Mouse (Mus musculus): ENCODE results near the gene Ube2l6. TPM values are rescaled to one million over a fixed set of nuclear protein-coding genes. Genes with fewer than 3 reads are reported as not detected.
A peak's percentile ranks its signal among the peaks of the same experiment; 100 is the strongest.

Ube2l6 gene
- polyA plus RNA-seq (2014; fragmentation: Nextera tagmentation; extraction: Ambion mirVana): 11.7 and 19.5 TPM in 2 replicates

GRCm38 (mm10) chr2:84798493-84798921, at the start of gene Ube2l6:
Gene Ube2l6 (plus strand): TSS chr2:84798828.
- ATAC-seq (ENCODE audit: low FRiP score, low TSS enrichment): peak; percentile 73
- Histone ChIP-seq H3K4me3 (replicated peaks; ENCODE audit: low read depth, low read length) (peak within 1 kb of the TSS; percentile 51), H3K36me3 (ENCODE audit: control insufficient read depth, insufficient read depth, low read length) (no peaks in the 10 kb centered on the region), H3K27me3 (ENCODE audit: control insufficient read depth, insufficient read depth, low read length) (no peaks in the 10 kb centered on the region), H3K4me1 (ENCODE audit: control insufficient read depth, insufficient read depth, low read length) (0 out of 2 replicates have a peak, but pooled peaks cover 11% of the 10 kb centered on the region), H3K4me2 (ENCODE audit: low read length) (peak within 1 kb of the TSS; percentile 82), H3K9me3 (ENCODE audit: control insufficient read depth, low read length) (no peaks in the 10 kb centered on the region), H3K9ac (replicated peaks; ENCODE audit: low read length) (peak within 1 kb of the TSS; percentile 46), H3K27ac (replicated peaks; ENCODE audit: low read depth, low read length) (peak within 1 kb of the TSS; percentile 49; the same call in 1 of the 2 replicates)
- 0% methylated on average over 21 of the region's 21 CpGs for WGBS
- DNase-seq: peak; percentile 68

- no peaks in the 10 kb centered on the region for H3K27me3 ChIP-seq (ENCODE audit: control insufficient read depth, insufficient read depth, low read length)
- no peaks in the 10 kb centered on the region for H3K9me3 ChIP-seq (ENCODE audit: control insufficient read depth, low read length)
- H3K36me3 ChIP-seq (ENCODE audit: control insufficient read depth, insufficient read depth, low read length): no peaks in the 10 kb centered on the region
- no peak for ATAC-seq (ENCODE audit: low FRiP score, low TSS enrichment)
- H3K4me2 ChIP-seq (ENCODE audit: low read length): no peak overlapping the region
- H3K27ac ChIP-seq (replicated peaks; ENCODE audit: low read depth, low read length): no peak overlapping the region
- no peaks in the 10 kb centered on the region for H3K4me1 ChIP-seq (ENCODE audit: control insufficient read depth, insufficient read depth, low read length)
- 80% methylated on average over 6 of the region's 6 CpGs for WGBS
- H3K9ac ChIP-seq (replicated peaks; ENCODE audit: low read length): no peak overlapping the region
- no peak overlapping the region for H3K4me3 ChIP-seq (replicated peaks; ENCODE audit: low read depth, low read length)
- DNase-seq: no peak
These were observed 48.5 kb upstream of the Ube2l6 start for GRCm38 (mm10) chr2:84750115-84750514.

- WGBS: 88% methylated on average over 5 of the region's 5 CpGs
- Histone ChIP-seq H3K36me3 (ENCODE audit: control insufficient read depth, insufficient read depth, low read length) (no peaks in the 10 kb centered on the region), H3K4me1 (ENCODE audit: control insufficient read depth, insufficient read depth, low read length) (no peaks in the 10 kb centered on the region), H3K9ac (replicated peaks; ENCODE audit: low read length) (no peak overlapping the region), H3K4me2 (ENCODE audit: low read length) (no peak overlapping the region), H3K4me3 (replicated peaks; ENCODE audit: low read depth, low read length) (no peak overlapping the region), H3K27ac (replicated peaks; ENCODE audit: low read depth, low read length) (no peak overlapping the region), H3K27me3 (ENCODE audit: control insufficient read depth, insufficient read depth, low read length) (no peaks in the 10 kb centered on the region), H3K9me3 (ENCODE audit: control insufficient read depth, low read length) (no peaks in the 10 kb centered on the region)
- DNase-seq (no peak), ATAC-seq (ENCODE audit: low FRiP score, low TSS enrichment) (no peak)
These were observed 42.4 kb upstream of the Ube2l6 start for GRCm38 (mm10) chr2:84756245-84756644.

- H3K9me3 ChIP-seq (ENCODE audit: control insufficient read depth, low read length): no peaks in the 10 kb centered on the region
- H3K36me3 ChIP-seq (ENCODE audit: control insufficient read depth, insufficient read depth, low read length): no peaks in the 10 kb centered on the region
- no peak for DNase-seq
- H3K9ac ChIP-seq (replicated peaks; ENCODE audit: low read length): no peak overlapping the region
- no peaks in the 10 kb centered on the region for H3K27me3 ChIP-seq (ENCODE audit: control insufficient read depth, insufficient read depth, low read length)
- H3K27ac ChIP-seq (replicated peaks; ENCODE audit: low read depth, low read length): no peak overlapping the region
- H3K4me3 ChIP-seq (replicated peaks; ENCODE audit: low read depth, low read length): no peak overlapping the region
- ATAC-seq (ENCODE audit: low FRiP score, low TSS enrichment): no peak
- H3K4me1 ChIP-seq (ENCODE audit: control insufficient read depth, insufficient read depth, low read length): no peaks in the 10 kb centered on the region
- 55% methylated on average over 7 of the region's 7 CpGs for WGBS
- H3K4me2 ChIP-seq (ENCODE audit: low read length): no peak overlapping the region
These were observed 41.5 kb upstream of the Ube2l6 start for GRCm38 (mm10) chr2:84757026-84757682.

GRCm38 (mm10) chr2:84758542-84759127, 40.0 kb upstream of the Ube2l6 start:
- WGBS: 2% methylated on average over 2 of the region's 2 CpGs
- ATAC-seq (ENCODE audit: low FRiP score, low TSS enrichment) (peak; percentile 68; the same call in 1 of the 2 replicates), DNase-seq (peak; percentile 82)
- H3K27me3 ChIP-seq (ENCODE audit: control insufficient read depth, insufficient read depth, low read length): no peaks in the 10 kb centered on the region
- H3K4me3 ChIP-seq (replicated peaks; ENCODE audit: low read depth, low read length): no peak overlapping the region
- no peaks in the 10 kb centered on the region for H3K9me3 ChIP-seq (ENCODE audit: control insufficient read depth, low read length)
- H3K4me2 ChIP-seq (ENCODE audit: low read length): no peak overlapping the region
- H3K4me1 ChIP-seq (ENCODE audit: control insufficient read depth, insufficient read depth, low read length): no peaks in the 10 kb centered on the region
- no peaks in the 10 kb centered on the region for H3K36me3 ChIP-seq (ENCODE audit: control insufficient read depth, insufficient read depth, low read length)
- H3K27ac ChIP-seq (replicated peaks; ENCODE audit: low read depth, low read length): no peak overlapping the region
- H3K9ac ChIP-seq (replicated peaks; ENCODE audit: low read length): no peak overlapping the region

GRCm38 (mm10) chr2:84760777-84761176, 37.9 kb upstream of the Ube2l6 start:
- Histone ChIP-seq H3K4me2 (ENCODE audit: low read length) (no peak overlapping the region), H3K4me3 (replicated peaks; ENCODE audit: low read depth, low read length) (no peak overlapping the region), H3K36me3 (ENCODE audit: control insufficient read depth, insufficient read depth, low read length) (0 out of 2 replicates have a peak, but pooled peaks cover 5% of the 10 kb centered on the region), H3K4me1 (ENCODE audit: control insufficient read depth, insufficient read depth, low read length) (no peaks in the 10 kb centered on the region), H3K9me3 (ENCODE audit: control insufficient read depth, low read length) (no peaks in the 10 kb centered on the region), H3K9ac (replicated peaks; ENCODE audit: low read length) (no peak overlapping the region), H3K27ac (replicated peaks; ENCODE audit: low read depth, low read length) (no peak overlapping the region), H3K27me3 (ENCODE audit: control insufficient read depth, insufficient read depth, low read length) (no peaks in the 10 kb centered on the region)
- DNase-seq: no peak
- 68% methylated on average over 8 of the region's 8 CpGs for WGBS
- no peak for ATAC-seq (ENCODE audit: low FRiP score, low TSS enrichment)

- H3K27me3 ChIP-seq (ENCODE audit: control insufficient read depth, insufficient read depth, low read length): no peaks in the 10 kb centered on the region
- ATAC-seq (ENCODE audit: low FRiP score, low TSS enrichment) (no peak), DNase-seq (no peak)
- H3K9ac ChIP-seq (replicated peaks; ENCODE audit: low read length): no peak overlapping the region
- no peak overlapping the region for H3K4me2 ChIP-seq (ENCODE audit: low read length)
- no peaks in the 10 kb centered on the region for H3K4me1 ChIP-seq (ENCODE audit: control insufficient read depth, insufficient read depth, low read length)
- H3K27ac ChIP-seq (replicated peaks; ENCODE audit: low read depth, low read length): no peak overlapping the region
- WGBS: 88% methylated on average over 3 of the region's 3 CpGs
- 0 out of 2 replicates have a peak, but pooled peaks cover 6% of the 10 kb centered on the region for H3K36me3 ChIP-seq (ENCODE audit: control insufficient read depth, insufficient read depth, low read length)
- no peaks in the 10 kb centered on the region for H3K9me3 ChIP-seq (ENCODE audit: control insufficient read depth, low read length)
- no peak overlapping the region for H3K4me3 ChIP-seq (replicated peaks; ENCODE audit: low read depth, low read length)
These were observed 37.3 kb upstream of the Ube2l6 start for GRCm38 (mm10) chr2:84761309-84761708.

- no peak overlapping the region for H3K4me2 ChIP-seq (ENCODE audit: low read length)
These were observed 36.8 kb upstream of the Ube2l6 start for GRCm38 (mm10) chr2:84761840-84762239.

GRCm38 (mm10) chr2:84762295-84762694, 36.3 kb upstream of the Ube2l6 start:
- H3K4me3 ChIP-seq (replicated peaks; ENCODE audit: low read depth, low read length): no peak overlapping the region
- no peaks in the 10 kb centered on the region for H3K4me1 ChIP-seq (ENCODE audit: control insufficient read depth, insufficient read depth, low read length)
- no peaks in the 10 kb centered on the region for H3K27me3 ChIP-seq (ENCODE audit: control insufficient read depth, insufficient read depth, low read length)
- DNase-seq (no peak), ATAC-seq (ENCODE audit: low FRiP score, low TSS enrichment) (no peak)
- H3K27ac ChIP-seq (replicated peaks; ENCODE audit: low read depth, low read length): no peak overlapping the region
- no peaks in the 10 kb centered on the region for H3K9me3 ChIP-seq (ENCODE audit: control insufficient read depth, low read length)
- WGBS: 23% methylated on average over 4 of the region's 4 CpGs
- H3K9ac ChIP-seq (replicated peaks; ENCODE audit: low read length): no peak overlapping the region
- H3K4me2 ChIP-seq (ENCODE audit: low read length): no peak overlapping the region
- H3K36me3 ChIP-seq (ENCODE audit: control insufficient read depth, insufficient read depth, low read length): 0 out of 2 replicates have a peak, but pooled peaks cover 6% of the 10 kb centered on the region

More at GRCm38 (mm10) chr2:84761840-84762239, 36.8 kb upstream of the Ube2l6 start:
- DNase-seq (no peak), ATAC-seq (ENCODE audit: low FRiP score, low TSS enrichment) (no peak)
- WGBS: 91% methylated on average over 1 of the region's 1 CpGs
- no peaks in the 10 kb centered on the region for H3K9me3 ChIP-seq (ENCODE audit: control insufficient read depth, low read length)
- no peak overlapping the region for H3K4me3 ChIP-seq (replicated peaks; ENCODE audit: low read depth, low read length)
- no peaks in the 10 kb centered on the region for H3K27me3 ChIP-seq (ENCODE audit: control insufficient read depth, insufficient read depth, low read length)
- no peak overlapping the region for H3K27ac ChIP-seq (replicated peaks; ENCODE audit: low read depth, low read length)
- no peak overlapping the region for H3K9ac ChIP-seq (replicated peaks; ENCODE audit: low read length)
- no peaks in the 10 kb centered on the region for H3K4me1 ChIP-seq (ENCODE audit: control insufficient read depth, insufficient read depth, low read length)
- H3K36me3 ChIP-seq (ENCODE audit: control insufficient read depth, insufficient read depth, low read length): 0 out of 2 replicates have a peak, but pooled peaks cover 6% of the 10 kb centered on the region
